Mouse (Mus musculus) left cerebral cortex, adult 2 months (tissue): ENCODE data around the gene Dcxr. TPM values are rescaled to one million over a fixed set of nuclear protein-coding genes. Genes with fewer than 3 reads are reported as not detected.
A peak's percentile ranks its signal among the peaks of the same experiment; 100 is the strongest.

Source experiments
- DNase-seq, 2 experiments: peaks; one replicate each; pipeline ENCODE4 v3.0.0; 2021 to 2022; ENCODE audit warnings: low spot score in 2 of 2, mixed read lengths in 1 of 2; ENCODE audit errors: extremely low spot score in 1 of 2
- H3K27ac ChIP-seq: fragments of 200-600 bp; 2 replicates; pipeline ENCODE4 v1.8.1; 2022
- H3K4me3 ChIP-seq: fragments of 200-600 bp; 2 replicates; pipeline ENCODE4 v1.8.1; 2022
- CTCF ChIP-seq: fragments of 200-600 bp; IDR thresholded peaks from 2 replicates; pipeline ENCODE4 v1.8.1; 2022; ENCODE audit warnings: antibody characterized with exemption, mild to moderate bottlenecking, moderate library complexity
- intact Hi-C: fragments of 180-260 bp; cut with DNase I; formaldehyde crosslinking; loops from one replicate; pipeline ENCODE4 v1.15.1; 2025
- total RNA-seq, 2 experiments: library from RNA; stranded (reverse); gene quantifications; 2 replicates each; pipeline ENCODE4 v1.2.3; 2021

Gene Dcxr
- total RNA-seq, 2 experiments from 2014 or later: 7.1 to 8.4 TPM

DNA sequence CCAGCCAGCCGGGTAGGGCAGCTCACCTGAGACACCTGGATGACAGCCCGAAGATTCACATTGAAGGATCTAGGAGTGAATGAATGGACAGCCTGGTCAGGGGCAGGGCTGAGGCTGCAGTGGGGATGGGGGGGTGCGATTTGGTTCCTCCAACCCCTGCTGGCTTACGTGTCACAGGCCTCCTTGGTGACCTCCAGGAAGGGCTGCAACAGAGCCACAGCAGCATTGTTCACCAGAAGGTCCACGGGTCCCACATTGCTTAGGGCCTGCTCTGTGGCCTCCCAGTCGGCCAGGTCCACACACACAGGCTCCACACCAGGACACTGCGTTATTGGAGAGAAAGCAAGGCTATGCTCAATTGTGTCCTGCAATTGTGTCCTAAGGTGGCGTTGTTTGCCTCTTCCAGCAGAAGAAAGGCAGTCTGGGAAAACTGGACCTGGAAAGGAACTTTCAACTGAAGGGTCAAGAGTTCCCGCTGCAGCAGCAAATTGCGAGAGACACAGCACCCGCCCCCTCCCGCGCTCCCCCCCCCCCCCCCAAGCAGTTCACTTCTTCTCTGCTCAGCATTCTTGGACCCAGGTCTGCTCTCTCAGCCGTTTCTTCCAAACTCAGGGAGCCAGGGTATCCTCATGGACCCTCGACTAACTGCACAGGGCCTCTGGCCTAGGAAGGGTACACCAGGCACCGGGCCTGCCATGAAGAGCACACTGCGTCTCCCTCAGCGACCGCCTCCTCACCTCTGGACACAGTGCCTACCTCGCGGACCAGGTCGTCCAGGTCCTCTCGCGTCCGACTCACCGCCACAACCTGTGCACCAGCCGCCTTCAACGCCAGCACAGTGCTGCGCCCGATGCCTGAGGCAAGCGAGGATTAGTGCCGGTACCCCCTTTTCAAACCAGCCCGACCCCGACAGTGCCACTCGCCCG lies 575 bp downstream of the Dcxr start:
- DNase-seq: no peak
- peak overlapping the region; percentile 32 for H3K4me3 ChIP-seq
- H3K27ac ChIP-seq: 0 out of 2 replicates have a peak overlapping the region, but pooled peaks have one; percentile 28
- no peak for TF ChIP-seq CTCF
- intact Hi-C loops: loop anchor here (10.0 kb wide), 1 partner anchor 318 kb away; no protein-coding TSS in a partner anchor

DNA sequence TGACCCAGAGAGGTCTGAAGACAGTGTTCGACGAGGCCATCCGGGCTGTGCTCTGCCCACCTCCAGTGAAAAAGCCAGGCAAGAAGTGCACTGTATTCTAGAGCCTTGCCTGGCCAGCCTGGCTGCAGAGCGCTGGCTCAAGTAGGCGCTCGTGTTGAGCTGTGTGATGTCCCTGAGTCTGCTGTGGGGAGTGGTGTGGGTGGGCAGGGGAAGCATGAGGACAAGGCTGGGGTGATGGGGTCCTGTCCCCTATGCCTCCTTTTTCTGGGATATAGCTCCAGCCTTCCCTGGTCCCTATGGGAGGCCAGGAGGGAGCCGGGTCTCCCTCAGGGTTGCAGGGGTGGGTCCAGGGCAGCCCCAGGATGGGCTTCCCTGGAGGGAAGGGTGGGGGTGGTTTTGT lies 3.6 kb downstream of the Dcxr start:
- intact Hi-C loops: loop anchor here (10.0 kb wide), 1 partner anchor 321 kb away; no protein-coding TSS in a partner anchor
- Histone ChIP-seq H3K4me3 (no peak overlapping the region), H3K27ac (no peak overlapping the region)
- DNase-seq: no peak
- TF ChIP-seq CTCF: no peak

DNA sequence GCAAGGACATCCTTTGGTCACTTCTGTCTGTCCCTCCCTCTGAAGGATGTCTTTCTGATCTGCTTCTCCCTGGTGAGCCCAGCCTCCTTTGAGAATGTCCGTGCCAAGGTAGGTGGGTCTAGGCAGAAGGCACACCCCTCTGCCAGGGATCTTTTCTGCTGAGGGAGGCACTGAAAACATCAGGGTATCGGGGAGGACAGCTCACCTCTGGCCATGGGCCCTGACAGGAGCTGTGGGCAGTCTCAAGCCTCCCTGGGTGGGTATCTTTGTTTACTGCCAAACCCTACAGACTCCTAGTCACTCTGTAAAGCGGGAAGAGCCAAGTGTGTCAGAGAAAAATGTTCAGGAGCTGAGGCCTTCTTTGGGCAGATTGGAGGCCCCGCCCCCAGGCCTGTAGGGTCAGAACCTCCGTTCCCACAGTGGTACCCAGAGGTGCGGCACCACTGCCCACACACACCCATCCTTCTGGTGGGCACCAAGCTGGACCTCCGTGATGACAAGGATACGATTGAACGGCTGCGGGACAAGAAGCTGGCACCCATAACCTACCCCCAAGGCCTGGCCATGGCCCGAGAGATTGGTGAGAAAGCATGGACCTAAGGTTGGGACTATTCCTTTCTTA lies 4.2 kb downstream of the Dcxr start:
- intact Hi-C loops: loop anchor here (10.0 kb wide), 1 partner anchor 322 kb away; no protein-coding TSS in a partner anchor
- DNase-seq: peak in 1 of 2 experiments; percentile 9
- H3K4me3 ChIP-seq: no peak overlapping the region
- TF ChIP-seq CTCF: no peak
- no peak overlapping the region for H3K27ac ChIP-seq

DNA sequence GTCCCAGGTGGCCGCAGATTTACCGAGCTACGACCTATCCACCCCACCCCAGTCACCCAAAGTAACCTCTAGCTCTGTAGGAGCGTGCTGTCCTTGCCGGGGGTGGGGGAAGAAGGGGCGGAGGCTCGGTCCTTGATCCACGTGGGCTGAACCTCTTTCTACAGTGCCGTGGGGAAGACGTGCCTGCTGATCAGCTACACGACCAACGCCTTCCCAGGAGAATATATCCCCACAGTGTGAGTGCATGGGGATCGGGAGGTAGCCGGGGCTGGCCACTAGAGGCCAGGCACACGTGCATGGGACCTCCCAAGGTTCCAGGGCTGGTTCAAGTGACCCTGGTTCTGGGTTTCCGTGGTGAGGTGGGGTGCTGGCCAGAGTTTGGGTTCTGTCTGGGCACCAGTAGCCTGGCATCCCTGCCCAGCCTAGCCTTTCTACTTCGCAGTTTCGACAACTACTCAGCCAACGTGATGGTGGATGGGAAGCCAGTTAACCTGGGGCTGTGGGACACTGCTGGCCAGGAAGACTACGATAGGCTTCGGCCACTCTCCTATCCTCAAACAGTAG lies 4.9 kb downstream of the Dcxr start:
- intact Hi-C loops: loop anchor here (10.0 kb wide), 1 partner anchor 323 kb away; no protein-coding TSS in a partner anchor
- no peak for DNase-seq
- TF ChIP-seq CTCF: no peak; the same call in 1 of the 2 replicates
- Histone ChIP-seq H3K4me3 (peak overlapping the region; percentile 56), H3K27ac (no peak overlapping the region)

DNA sequence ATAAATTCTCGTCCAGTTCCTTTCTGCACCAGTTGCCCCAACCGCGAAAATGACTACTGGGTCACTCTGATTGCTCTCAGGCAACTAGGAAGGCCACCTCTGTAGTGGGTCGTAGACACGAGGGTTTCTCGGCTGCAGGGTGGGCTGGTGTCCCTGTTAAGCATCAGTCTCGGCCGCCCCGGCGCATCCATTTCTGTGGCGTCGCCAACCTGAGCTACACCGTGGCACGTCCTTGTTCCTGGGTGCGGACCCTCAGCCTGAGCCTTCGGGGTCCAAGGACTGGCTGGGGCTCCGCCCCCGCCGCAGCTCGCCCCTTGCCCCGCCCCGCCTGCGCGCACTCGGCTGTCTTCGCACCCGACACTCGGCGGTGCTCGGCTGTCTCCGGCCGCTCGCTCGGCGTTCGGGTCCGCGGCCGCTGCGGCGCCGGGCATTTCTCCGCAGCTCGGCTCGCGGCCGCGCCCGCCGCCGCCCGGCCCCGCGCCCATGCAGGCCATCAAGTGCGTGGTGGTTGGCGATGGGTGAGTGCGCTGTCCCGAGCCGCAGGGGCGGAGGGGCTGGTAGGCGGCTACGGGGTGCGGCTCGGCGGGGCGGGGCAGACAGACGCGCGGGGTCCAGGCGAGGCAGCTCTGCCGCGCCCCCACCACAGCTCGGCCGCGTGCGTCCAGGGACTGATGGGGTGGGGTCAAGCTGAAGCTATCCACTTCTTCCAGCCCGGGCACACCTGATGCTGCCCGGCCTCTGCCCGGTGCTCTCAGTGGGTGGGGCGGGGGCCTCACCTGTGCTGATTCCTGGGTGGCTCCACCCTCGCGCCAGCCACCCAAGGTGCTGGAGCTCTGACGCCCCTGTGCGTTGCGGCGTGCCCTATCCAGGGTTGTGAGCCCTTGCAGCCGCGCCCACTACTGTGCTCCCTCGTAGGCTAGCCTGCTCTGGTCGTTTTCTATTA lies 5.7 kb downstream of the Dcxr start, which contains the start of gene Rac3:
Rac3 (plus strand) TSS at position 347 of the 943 bp plus-strand sequence.
- Histone ChIP-seq H3K27ac (peak within 1 kb of the TSS; percentile 61), H3K4me3 (peak within 1 kb of the TSS; percentile 56)
- DNase-seq: peak; percentile 64 to 73
- no peak for TF ChIP-seq CTCF
- intact Hi-C loops: loop anchor here (10.0 kb wide), 1 partner anchor 323 kb away; no protein-coding TSS in a partner anchor

DNA sequence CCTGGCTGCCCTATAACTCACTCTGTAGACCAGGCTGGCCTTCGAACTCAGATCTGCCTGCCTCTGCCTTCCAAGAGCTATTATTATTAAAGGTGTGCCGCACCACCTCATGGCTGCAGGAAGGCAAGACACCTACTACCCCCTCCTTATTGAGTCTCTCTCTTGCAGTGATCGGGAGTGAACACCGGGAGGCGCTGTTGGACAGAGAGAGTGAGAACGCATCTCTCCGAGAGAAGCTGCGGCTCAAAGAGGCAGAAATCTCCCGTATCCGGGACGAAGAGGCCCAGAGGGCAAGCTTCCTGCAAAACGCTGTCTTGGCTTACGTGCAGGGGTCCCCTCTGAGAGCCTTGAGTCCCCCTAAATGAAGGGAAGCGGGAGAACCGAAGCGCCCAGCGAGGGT lies 6.6 kb downstream of the Dcxr start:
- intact Hi-C loops: loop anchor here (1.0 to 10.0 kb wide), 3 partner anchors 56 to 324 kb away; no protein-coding TSS in a partner anchor
- Histone ChIP-seq H3K4me3 (peak overlapping the region; percentile 56), H3K27ac (no peak overlapping the region)
- DNase-seq: peak; percentile 86 to 94
- peak; percentile 91 for TF ChIP-seq CTCF

DNA sequence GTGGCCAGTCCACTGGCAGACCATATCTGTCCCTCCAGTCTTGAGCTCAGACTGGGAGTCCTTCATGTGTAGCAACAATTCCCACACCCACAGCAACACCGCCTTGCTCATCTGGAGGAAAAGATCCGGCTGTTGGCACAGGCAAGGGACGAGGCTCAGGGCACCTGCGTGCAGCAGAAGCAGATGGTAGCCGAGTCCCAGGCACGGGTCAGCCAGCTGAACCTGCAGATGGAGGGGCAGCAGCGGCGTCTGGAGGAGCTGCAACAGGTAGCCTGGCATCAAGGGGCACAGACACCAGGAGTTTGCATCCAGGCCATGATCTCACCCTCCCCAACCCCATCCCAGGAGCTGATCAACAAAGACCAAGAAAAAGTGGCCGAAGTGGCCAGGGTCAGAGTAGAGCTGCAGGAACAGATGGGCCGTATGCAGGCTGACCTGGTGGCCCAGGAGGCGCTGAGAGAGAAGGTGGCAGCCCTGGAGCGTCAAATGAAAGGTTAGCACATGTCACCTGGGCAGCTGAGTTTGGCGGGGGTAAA lies 7.2 kb downstream of the Dcxr start:
- H3K27ac ChIP-seq: no peak overlapping the region
- TF ChIP-seq CTCF: no peak
- no peak for DNase-seq
- intact Hi-C loops: loop anchor here (1.0 to 10.0 kb wide), 3 partner anchors 56 to 325 kb away; no protein-coding TSS in a partner anchor
- H3K4me3 ChIP-seq: no peak overlapping the region

DNA sequence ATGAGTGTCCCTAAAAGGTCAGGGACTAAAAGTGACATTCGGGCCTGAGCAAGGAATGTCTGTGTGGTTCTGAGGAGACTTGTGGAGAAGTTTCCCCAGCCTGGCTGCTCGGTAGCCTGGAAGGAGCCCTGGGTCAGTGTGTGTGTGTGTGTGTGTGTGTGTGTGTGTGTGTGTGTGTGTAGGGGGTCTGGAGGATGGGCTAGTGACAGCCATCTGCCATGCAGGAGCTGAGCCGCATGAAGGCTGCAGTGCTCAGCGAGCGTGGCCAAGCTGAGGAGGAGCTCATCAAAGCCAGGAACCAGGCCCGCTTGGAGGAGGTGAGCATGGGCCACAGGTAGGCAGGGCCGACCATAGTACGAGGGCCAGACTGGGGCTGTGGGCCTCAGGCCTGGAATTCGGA lies 7.8 kb downstream of the Dcxr start:
- Histone ChIP-seq H3K4me3 (no peak overlapping the region), H3K27ac (no peak overlapping the region)
- intact Hi-C loops: no loop called here
- no peak for DNase-seq
- TF ChIP-seq CTCF: no peak

DNA sequence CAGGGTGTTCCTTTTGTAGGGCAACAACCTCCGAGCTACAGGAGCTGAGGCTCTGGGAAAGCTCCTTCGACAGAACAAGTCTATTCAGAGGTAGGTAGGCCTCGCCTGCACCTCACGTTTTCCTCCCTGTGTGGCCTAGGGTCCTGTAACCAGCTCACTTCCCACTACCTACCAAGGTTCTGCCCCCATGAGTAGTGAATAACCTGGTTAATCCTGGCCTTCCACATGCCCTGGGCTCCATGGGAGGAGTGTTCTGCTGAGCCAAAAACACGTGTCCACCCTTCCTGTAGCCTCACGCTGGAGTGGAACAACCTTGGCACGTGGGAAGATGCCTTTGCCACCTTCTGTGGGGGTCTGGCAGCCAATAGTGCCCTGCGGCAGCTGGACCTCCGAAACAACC lies 11.9 kb downstream of the Dcxr start:
- no peak overlapping the region for H3K4me3 ChIP-seq
- intact Hi-C loops: no loop called here
- TF ChIP-seq CTCF: no peak
- H3K27ac ChIP-seq: no peak overlapping the region
- DNase-seq: no peak

DNA sequence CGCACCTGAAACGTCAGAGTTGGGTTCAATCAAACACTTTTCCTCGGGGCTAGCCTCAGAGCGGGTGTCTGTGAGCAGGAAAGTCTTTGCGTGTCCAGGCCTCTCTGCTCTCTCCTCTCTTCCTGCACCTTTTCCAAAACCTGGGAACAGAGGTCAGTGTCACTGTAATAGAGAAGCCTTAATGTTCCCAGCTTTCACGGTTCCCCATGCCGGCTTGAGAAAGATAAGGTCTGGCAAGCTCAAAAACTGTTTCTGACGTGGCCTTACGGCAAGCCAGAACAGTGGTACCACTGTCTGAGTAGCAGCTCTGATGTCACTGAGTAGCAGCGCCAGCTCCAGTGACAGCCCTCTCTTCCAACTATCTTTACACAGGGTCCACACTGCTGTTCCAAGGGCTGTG lies 12.5 kb downstream of the Dcxr start:
- Histone ChIP-seq H3K4me3 (peak overlapping the region; percentile 84), H3K27ac (peak overlapping the region; percentile 70)
- TF ChIP-seq CTCF: no peak
- DNase-seq: no peak
- intact Hi-C loops: no loop called here
